Mouse (Mus musculus) hindbrain, embryonic 14.5 days (tissue): ENCODE measurements around the gene Padi6. TPM values are rescaled to one million over a fixed set of nuclear protein-coding genes. Genes with fewer than 3 reads are reported as not detected.

Experiments
- ATAC-seq: fragments of 200-750 bp; cut with Nextera tagmentation; 2 replicates; pipeline ENCODE4 v1.8.0; 2017; ENCODE audit warnings: moderate number of reproducible peaks, mild to moderate bottlenecking, moderate TSS enrichment, moderate library complexity; ENCODE audit not compliant: low FRiP score
- DNase-seq: peaks from one replicate; pipeline ENCODE4 v3.0.0-alpha.2; 2015; ENCODE audit warnings: low spot score
- H3K27ac ChIP-seq: fragments of 300-500 bp; sonication (generic); 2 replicates; pipeline ENCODE4 v1.5.1; 2014; ENCODE audit warnings: mild to moderate bottlenecking, moderate library complexity
- H3K27me3 ChIP-seq: fragments of 300-500 bp; sonication (generic); 2 replicates; pipeline ENCODE4 v1.6.1; 2014; ENCODE audit warnings: mild to moderate bottlenecking, low read length, mixed read lengths; ENCODE audit not compliant: control insufficient read depth, insufficient read depth
- H3K36me3 ChIP-seq: fragments of 300-500 bp; sonication (generic); replicated peaks from 2 replicates; pipeline ENCODE4 v1.6.1; 2014; ENCODE audit not compliant: control insufficient read depth, insufficient read depth
- H3K4me1 ChIP-seq: fragments of 300-500 bp; sonication (generic); replicated peaks from 2 replicates; pipeline ENCODE4 v1.6.1; 2014; ENCODE audit warnings: antibody characterized with exemption, low read length, mixed read lengths; ENCODE audit not compliant: control insufficient read depth, insufficient read depth
- H3K4me2 ChIP-seq: fragments of 300-500 bp; sonication (generic); replicated peaks from 2 replicates; pipeline ENCODE4 v1.6.1; 2014; ENCODE audit warnings: mild to moderate bottlenecking, moderate library complexity
- H3K4me3 ChIP-seq: fragments of 300-500 bp; sonication (generic); replicated peaks from 2 replicates; pipeline ENCODE4 v1.5.1; 2014; ENCODE audit warnings: mild to moderate bottlenecking, low read length
- H3K9ac ChIP-seq: fragments of 300-500 bp; sonication (generic); 2 replicates; pipeline ENCODE4 v1.6.1; 2014
- H3K9me3 ChIP-seq: fragments of 300-500 bp; sonication (generic); 2 replicates; pipeline ENCODE4 v1.6.1; 2016; ENCODE audit warnings: low read length; ENCODE audit not compliant: control insufficient read depth
- WGBS: fragments of 180-500 bp; shearing (Covaris S2); extraction: QIAGEN DNeasy Blood & Tissue Kit; methylation state at CpG from one replicate; pipeline ENCODE4 v1.1.7; 2014; 5-methylcytosine and 5-hydroxymethylcytosine counted together
- polyA plus RNA-seq: library from polyadenylated mRNA; unstranded; fragments of >200 nt; fragmentation: Nextera tagmentation; extraction: Ambion mirVana; gene quantifications from 2 replicates; pipeline ENCODE4 v1.2.1, GENCODE M21; 2014

Gene Padi6
- polyA plus RNA-seq, 1 experiment from 2014 or later = not detected

- DNase-seq = no peak
- 81% methylated on average over 14 of the region's 14 CpGs for WGBS
Observed at GRCm38 (mm10) chr4:140695675-140696585, 46.5 kb downstream of the Padi6 start.

GRCm38 (mm10) chr4:140695146-140695545, 47.3 kb downstream of the Padi6 start:
- DNase-seq = no peak
- Histone ChIP-seq H3K27me3 (peaks cover 21% of the 10 kb centered on the region), H3K9me3 (no peaks in the 10 kb centered on the region), H3K36me3 (no peaks in the 10 kb centered on the region), H3K9ac (no peak overlapping the region), H3K4me3 (no peak overlapping the region), H3K27ac (no peak overlapping the region), H3K4me1 (0 out of 2 replicates have a peak, but pooled peaks cover 8% of the 10 kb centered on the region), H3K4me2 (no peak overlapping the region)
- ATAC-seq = no peak
- WGBS = 65% methylated on average over 7 of the region's 7 CpGs

More at GRCm38 (mm10) chr4:140695675-140696585, 46.5 kb downstream of the Padi6 start:
- Histone ChIP-seq H3K27me3 (peaks cover 27% of the 10 kb centered on the region), H3K4me3 (no peak overlapping the region), H3K9me3 (no peaks in the 10 kb centered on the region), H3K36me3 (no peaks in the 10 kb centered on the region), H3K4me2 (no peak overlapping the region), H3K9ac (no peak overlapping the region), H3K27ac (no peak overlapping the region), H3K4me1 (0 out of 2 replicates have a peak, but pooled peaks cover 16% of the 10 kb centered on the region)
- no peak for ATAC-seq

DNA sequence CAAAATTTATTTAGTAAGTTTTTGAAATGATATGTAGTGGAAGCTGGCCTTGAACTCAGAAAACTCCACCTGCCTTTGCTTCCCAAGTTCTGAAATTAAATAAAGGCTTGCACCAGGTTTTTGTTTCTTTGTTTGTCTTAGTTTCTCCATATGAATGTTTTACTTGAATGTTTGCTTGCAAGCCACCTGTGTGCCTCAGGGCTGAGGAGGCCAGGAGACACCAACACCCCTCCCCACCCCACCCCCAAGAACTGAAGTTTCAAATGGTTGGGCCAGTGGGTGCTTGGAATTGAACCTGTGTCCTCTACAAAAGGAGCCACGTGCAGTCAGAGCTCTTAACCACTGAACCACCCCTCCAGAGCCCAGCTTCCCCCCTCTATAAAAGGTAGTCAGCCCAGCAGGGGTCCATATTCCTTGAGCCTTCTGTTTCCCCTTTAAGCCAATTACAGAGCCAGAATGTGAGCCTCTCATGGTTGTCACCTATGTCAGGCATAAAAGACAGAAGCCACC, 47.8 kb downstream of the Padi6 start:
- Histone ChIP-seq H3K4me1 (0 out of 2 replicates have a peak, but pooled peaks cover 2% of the 10 kb centered on the region), H3K27me3 (peaks cover 16% of the 10 kb centered on the region), H3K4me2 (no peak overlapping the region), H3K4me3 (no peak overlapping the region), H3K36me3 (no peaks in the 10 kb centered on the region), H3K9ac (no peak overlapping the region), H3K27ac (no peak overlapping the region), H3K9me3 (no peaks in the 10 kb centered on the region)
- DNase-seq (no peak), ATAC-seq (no peak)
- WGBS = 29% methylated on average over 1 of the region's 1 CpGs

DNA sequence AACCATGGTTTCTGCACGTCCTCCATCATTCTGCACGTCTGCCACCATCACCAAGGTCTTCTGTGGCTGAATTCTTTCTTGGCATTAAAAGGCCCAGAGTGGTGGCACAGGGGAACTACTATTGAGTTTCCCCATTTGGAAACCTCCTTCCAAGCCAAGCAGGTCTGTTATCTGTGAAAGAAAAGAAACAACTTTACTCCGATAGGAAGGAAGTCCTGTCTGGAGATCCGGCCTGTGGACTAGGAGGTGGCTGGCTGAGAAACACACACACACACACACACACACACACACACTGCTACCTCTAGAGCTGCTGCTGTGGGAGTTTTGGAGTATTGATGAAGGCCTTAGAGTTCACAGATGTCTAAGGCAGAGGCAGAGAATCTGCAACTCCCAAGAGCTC, 48.9 kb downstream of the Padi6 start:
- Histone ChIP-seq H3K27ac (no peak overlapping the region), H3K4me1 (no peaks in the 10 kb centered on the region), H3K27me3 (peaks cover 5% of the 10 kb centered on the region), H3K9ac (no peak overlapping the region), H3K4me2 (no peak overlapping the region), H3K9me3 (no peaks in the 10 kb centered on the region), H3K4me3 (no peak overlapping the region), H3K36me3 (no peaks in the 10 kb centered on the region)
- DNase-seq = no peak
- WGBS = 88% methylated on average over 4 of the region's 4 CpGs
- ATAC-seq = no peak

- Histone ChIP-seq H3K9me3 (no peaks in the 10 kb centered on the region), H3K4me2 (no peak overlapping the region), H3K27me3 (no peaks in the 10 kb centered on the region), H3K36me3 (no peaks in the 10 kb centered on the region), H3K4me3 (no peak overlapping the region), H3K4me1 (no peaks in the 10 kb centered on the region), H3K27ac (no peak overlapping the region), H3K9ac (no peak overlapping the region)
- no peak for ATAC-seq
- 69% methylated on average over 7 of the region's 7 CpGs for WGBS
- no peak for DNase-seq
Observed at GRCm38 (mm10) chr4:140691481-140691880, 51.0 kb downstream of the Padi6 start.

- H3K4me2 ChIP-seq = no peak overlapping the region
- 78% methylated on average over 16 of the region's 16 CpGs for WGBS
- no peak overlapping the region for H3K4me3 ChIP-seq
- H3K4me1 ChIP-seq = no peaks in the 10 kb centered on the region
- no peak for DNase-seq
- ATAC-seq = no peak
- no peak overlapping the region for H3K9ac ChIP-seq
- no peak overlapping the region for H3K27ac ChIP-seq
- no peaks in the 10 kb centered on the region for H3K27me3 ChIP-seq
- no peaks in the 10 kb centered on the region for H3K9me3 ChIP-seq
- H3K36me3 ChIP-seq = no peaks in the 10 kb centered on the region
Observed at GRCm38 (mm10) chr4:140689873-140690655, 52.4 kb downstream of the Padi6 start.

DNA sequence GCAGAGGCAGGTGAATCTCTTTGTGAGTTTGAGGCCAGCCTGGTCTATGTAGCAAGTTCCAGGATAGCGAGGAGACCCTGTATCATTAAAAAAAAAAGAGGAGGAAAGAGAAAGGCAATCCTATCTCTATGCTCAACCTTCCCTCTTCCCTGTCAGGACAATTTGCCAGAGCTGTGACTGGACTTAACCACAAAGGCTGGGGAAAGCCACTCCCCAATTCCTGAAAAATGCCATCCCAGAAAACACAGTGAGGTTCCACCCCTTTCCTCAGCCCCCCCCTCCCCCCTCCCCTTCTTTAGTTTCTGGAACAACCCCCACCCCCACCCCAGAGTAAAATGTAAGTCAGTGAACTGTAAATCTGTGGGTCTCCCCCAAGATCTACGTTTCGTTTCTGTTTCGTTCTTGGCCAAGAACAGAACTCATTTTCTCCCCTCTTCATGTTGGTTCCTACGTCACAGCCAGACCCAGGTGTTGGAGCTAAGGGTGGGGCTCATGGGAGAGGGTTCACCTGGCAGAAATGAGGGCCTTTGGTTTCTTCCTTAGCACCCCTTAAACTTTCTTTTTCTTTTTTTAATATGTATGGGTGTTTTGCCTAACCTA, 53.5 kb downstream of the Padi6 start:
- Histone ChIP-seq H3K4me1 (peaks cover 11% of the 10 kb centered on the region), H3K27me3 (0 out of 2 replicates have a peak, but pooled peaks cover 4% of the 10 kb centered on the region), H3K9ac (no peak overlapping the region), H3K4me2 (no peak overlapping the region), H3K4me3 (no peak overlapping the region), H3K27ac (no peak overlapping the region), H3K9me3 (no peaks in the 10 kb centered on the region), H3K36me3 (no peaks in the 10 kb centered on the region)
- no peak for ATAC-seq
- WGBS = 91% methylated on average over 5 of the region's 5 CpGs
- DNase-seq = no peak

GRCm38 (mm10) chr4:140688044-140688825, 54.2 kb downstream of the Padi6 start:
- 71% methylated on average over 11 of the region's 12 CpGs for WGBS
- H3K4me1 ChIP-seq = peaks cover 11% of the 10 kb centered on the region
- H3K9me3 ChIP-seq = no peaks in the 10 kb centered on the region
- H3K9ac ChIP-seq = no peak overlapping the region
- no peak overlapping the region for H3K27ac ChIP-seq
- H3K4me2 ChIP-seq = no peak overlapping the region
- no peaks in the 10 kb centered on the region for H3K36me3 ChIP-seq
- ATAC-seq (no peak), DNase-seq (no peak)
- H3K27me3 ChIP-seq = 0 out of 2 replicates have a peak, but pooled peaks cover 4% of the 10 kb centered on the region
- no peak overlapping the region for H3K4me3 ChIP-seq
